Mouse (Mus musculus): ENCODE measurements around the gene Grn.

DNA sequence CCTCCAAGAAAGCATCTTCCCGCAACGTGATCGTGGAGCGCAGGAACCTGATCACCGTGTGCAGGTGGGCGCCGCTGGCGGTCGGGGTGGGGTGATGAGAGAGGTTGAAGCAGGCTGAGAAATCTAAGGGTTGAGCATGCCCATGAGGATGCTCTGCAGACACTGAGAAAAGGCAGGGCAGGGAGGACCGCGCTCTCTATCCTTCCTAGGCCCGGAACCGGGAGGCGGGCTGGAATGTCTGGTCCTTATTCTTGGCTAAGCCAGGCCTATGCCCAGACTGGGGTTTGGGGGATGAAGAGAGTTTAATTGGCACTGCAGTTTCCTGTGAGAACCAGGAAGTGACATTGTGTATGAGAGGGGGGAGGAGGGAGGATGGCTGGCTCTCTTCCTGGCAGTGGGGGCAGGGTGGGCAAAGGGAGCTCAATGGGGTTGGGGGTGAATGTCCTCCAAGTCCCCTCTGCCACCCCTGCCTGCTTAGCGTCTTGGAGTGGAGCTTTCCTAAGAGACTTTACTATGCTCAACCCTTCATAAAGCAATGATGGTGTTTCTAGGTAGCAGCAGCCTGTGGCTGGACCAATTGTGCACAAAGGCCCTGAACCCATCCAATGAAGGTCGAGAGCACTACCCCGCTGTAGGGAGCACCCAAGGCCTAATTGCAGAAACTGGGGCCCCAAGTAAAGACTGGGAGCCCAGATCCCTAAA lies 36.2 kb upstream of the Grn start:
- TF ChIP-seq CTCF (IDR thresholded peaks at IDR 0.05; ENCODE audit: extremely low read depth, insufficient read depth, insufficient read length, insufficient replicate concordance) (no peak), POLR2A (IDR thresholded peaks at IDR 0.05; ENCODE audit: low read depth, low read length) (no peak)
